Mouse (Mus musculus) kidney, adult 2 months (tissue): ENCODE results near the gene Porcn.

Experiments
- CTCF ChIP-seq: fragments of 200-500 bp; conservative IDR thresholded peaks from 2 replicates; pipeline ENCODE4 v1.5.1; 2011; ENCODE audit warnings: low read depth, mild to moderate bottlenecking, control low read depth, low read length, moderate library complexity, mixed read lengths; ENCODE audit not compliant: insufficient read depth, insufficient read length
- POLR2A ChIP-seq: fragments of 200-500 bp; IDR thresholded peaks from one replicate; pipeline ENCODE4 v1.6.1; 2011; ENCODE audit warnings: low read depth, low read length, control low read depth

DNA sequence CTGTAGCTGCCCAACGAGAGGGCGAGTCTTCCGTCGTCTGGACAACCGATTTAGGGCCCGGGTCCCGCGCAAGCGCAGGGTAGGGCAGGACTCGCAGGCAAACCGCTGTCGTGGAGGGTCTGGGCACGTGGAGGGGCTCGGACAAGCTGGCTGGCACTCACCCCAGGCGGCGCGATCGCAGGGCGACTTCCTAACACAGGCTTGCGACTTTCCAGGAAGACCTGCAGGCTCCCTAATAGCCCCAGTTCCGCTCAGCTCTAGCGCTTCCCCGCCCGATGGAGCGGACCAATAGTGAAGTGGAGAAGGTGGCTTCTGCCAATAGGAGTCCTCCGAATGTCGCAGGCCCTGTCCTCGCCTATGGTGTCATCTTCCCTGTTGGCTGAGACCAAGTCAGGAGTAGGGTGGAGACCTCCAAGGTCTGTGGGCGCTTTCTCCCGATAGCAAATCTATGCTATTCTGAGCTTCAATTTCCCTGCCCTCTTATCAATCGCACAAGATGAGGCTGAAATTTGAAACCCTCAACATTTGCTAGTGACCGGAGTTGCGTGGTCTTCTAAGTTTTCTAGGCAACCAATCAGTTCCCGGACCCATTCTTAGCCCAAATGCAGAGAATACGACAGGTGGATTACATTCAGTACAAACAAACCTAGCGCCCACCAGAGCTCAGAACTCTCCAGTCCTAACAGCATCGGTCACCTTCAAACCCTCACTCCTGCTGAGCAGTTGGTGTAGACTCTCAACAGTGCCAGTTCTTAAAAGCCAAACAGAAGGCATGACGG lies 13.5 kb downstream of the Porcn start:
- TF ChIP-seq POLR2A (peak; percentile 63), CTCF (no peak)
